Mouse (Mus musculus): ENCODE measurements at regions not wholly inside any gene's neighbourhood (a gene's known extent, or its start where the extent isn't known, plus 50 kb on each side); places are given as distances from the start of the nearest gene placed in this dataset.

DNA sequence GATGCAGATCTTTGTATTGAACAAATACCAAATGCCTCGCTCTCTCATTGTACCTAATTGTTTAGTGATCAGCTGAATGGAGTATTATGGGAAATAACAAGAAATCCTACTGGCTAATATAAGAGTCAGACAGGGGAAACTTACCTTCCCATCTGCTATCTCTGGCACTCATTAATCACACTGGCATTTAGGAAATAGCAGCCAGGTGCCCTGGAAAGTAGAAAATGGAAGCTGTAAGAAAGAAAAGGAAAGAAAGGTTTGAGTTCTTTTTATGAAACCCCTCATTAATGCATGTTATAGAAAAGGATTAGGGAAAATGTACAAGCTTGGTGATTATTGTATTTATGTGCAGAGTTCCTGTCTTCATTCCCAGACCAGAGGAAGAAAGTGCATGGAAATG is 126.5 kb upstream of the Gap43 start:
- Histone ChIP-seq H3K9ac (ENCODE audit: low read length) (no peak overlapping the region), H3K4me1 (ENCODE audit: control insufficient read depth, insufficient read depth, low read length) (peaks cover 3% of the 10 kb centered on the region; the same call in 1 of the 2 replicates), H3K9me3 (ENCODE audit: control insufficient read depth, low read length) (no peaks in the 10 kb centered on the region), H3K27me3 (ENCODE audit: control insufficient read depth, insufficient read depth, low read length) (no peaks in the 10 kb centered on the region), H3K27ac (ENCODE audit: low read depth, low read length) (no peak overlapping the region), H3K4me3 (ENCODE audit: low read depth, low read length) (no peak overlapping the region), H3K36me3 (ENCODE audit: control insufficient read depth, insufficient read depth, low read length) (no peaks in the 10 kb centered on the region), H3K4me2 (no peak overlapping the region)
- DNase-seq (ENCODE audit: low spot score, missing footprints), result peak; percentile 74
- 52% methylated on average over 1 of the region's 1 CpGs for WGBS
- ATAC-seq (ENCODE audit: low FRiP score), result no peak

DNA sequence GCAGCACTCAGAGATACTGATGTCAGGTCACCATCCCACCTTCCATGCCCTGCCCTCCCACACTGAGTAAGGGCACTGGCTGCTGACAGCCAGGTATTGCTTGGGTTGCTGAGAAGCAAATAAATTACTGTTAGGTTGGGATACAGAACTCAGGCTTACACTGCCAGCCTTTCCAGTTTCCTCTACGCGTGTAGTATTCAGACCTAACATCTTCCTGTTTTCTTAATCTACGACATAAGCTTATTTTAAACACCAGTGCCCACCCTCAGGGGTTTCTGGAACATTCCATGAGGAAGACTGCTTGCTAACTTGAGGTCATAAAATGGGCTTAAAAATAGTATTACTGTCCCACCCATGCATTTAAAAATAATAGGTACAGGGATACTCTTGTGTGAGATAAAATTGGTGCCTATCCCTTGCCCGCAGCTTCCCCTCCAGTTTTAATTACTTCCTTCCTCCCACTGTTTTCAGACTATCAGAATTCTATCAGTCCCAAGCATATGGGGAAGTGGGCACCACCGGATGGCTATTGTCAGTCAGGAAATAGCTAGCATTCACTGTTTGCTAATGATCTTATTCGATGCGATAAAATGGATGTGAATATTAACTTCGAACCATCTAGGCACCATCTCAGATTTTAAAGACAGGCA is 116.0 kb upstream of the Gap43 start:
- no peak for DNase-seq (ENCODE audit: low spot score, missing footprints)
- no peak for ATAC-seq (ENCODE audit: low FRiP score)
- 94% methylated on average over 8 of the region's 8 CpGs for WGBS

DNA sequence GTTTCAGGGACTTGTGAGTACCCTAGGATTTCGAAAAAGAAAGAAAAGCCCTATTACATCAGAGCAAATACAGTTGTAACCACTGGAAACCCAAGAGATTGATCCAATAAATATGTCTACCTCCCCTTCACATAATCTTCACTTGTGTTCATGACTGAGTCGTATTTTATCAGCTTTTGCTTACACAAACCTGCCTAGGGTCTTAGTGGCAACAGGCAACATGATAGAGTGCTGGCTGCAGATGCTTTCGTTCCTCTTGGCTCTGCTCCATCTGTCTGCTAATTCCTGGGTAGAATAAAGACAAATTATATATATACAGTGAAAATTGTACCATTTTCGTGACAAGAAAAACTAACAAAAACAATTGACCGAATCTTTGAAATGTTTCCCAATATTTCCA is 112.9 kb upstream of the Gap43 start:
- Histone ChIP-seq H3K4me3 (ENCODE audit: low read depth, low read length) (no peak overlapping the region), H3K27ac (ENCODE audit: low read depth, low read length) (no peak overlapping the region), H3K4me1 (ENCODE audit: control insufficient read depth, insufficient read depth, low read length) (no peaks in the 10 kb centered on the region), H3K9me3 (ENCODE audit: control insufficient read depth, low read length) (peaks cover 4% of the 10 kb centered on the region; the same call in 1 of the 2 replicates), H3K36me3 (ENCODE audit: control insufficient read depth, insufficient read depth, low read length) (no peaks in the 10 kb centered on the region), H3K9ac (ENCODE audit: low read length) (no peak overlapping the region), H3K4me2 (no peak overlapping the region), H3K27me3 (ENCODE audit: control insufficient read depth, insufficient read depth, low read length) (no peaks in the 10 kb centered on the region)
- DNase-seq (ENCODE audit: low spot score, missing footprints) (peak; percentile 79), ATAC-seq (ENCODE audit: low FRiP score) (no peak)
- 72% methylated on average over 5 of the region's 5 CpGs for WGBS

More for the DNA sequence above, 116.0 kb upstream of the Gap43 start:
- no peak overlapping the region for H3K9ac ChIP-seq (ENCODE audit: low read length)
- no peak overlapping the region for H3K27ac ChIP-seq (ENCODE audit: low read depth, low read length)
- H3K9me3 ChIP-seq (ENCODE audit: control insufficient read depth, low read length), result no peaks in the 10 kb centered on the region
- H3K36me3 ChIP-seq (ENCODE audit: control insufficient read depth, insufficient read depth, low read length), result no peaks in the 10 kb centered on the region
- H3K4me1 ChIP-seq (ENCODE audit: control insufficient read depth, insufficient read depth, low read length), result no peaks in the 10 kb centered on the region
- no peaks in the 10 kb centered on the region for H3K27me3 ChIP-seq (ENCODE audit: control insufficient read depth, insufficient read depth, low read length)
- no peak overlapping the region for H3K4me3 ChIP-seq (ENCODE audit: low read depth, low read length)
- no peak overlapping the region for H3K4me2 ChIP-seq

DNA sequence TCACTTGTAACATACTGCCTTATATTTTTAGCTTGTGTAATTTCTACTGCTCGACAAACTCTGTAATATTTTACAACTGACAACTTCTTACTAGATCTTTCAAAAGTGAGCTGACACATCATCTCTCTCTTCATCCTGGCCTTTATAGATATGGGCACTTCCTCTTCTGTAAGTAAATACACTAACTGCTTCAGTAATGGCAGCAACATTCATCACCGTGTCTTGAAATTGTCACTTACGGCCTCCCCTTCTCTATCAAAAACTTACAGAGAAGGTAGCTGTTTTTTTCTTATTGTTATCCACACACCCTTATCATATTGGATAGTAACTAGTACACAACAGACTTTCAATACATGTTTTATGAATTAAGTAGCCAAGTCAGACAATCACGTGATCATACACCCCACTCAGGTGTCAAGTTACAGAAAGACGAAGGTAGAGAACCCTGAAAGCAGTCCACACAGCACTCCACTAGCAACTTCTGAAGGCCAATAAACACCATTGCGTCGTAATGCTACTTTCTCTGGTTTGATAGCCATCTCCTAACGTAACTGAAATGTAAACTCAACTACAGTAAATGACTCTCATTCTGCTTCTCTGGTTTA is 109.5 kb upstream of the Gap43 start:
- H3K4me1 ChIP-seq (ENCODE audit: control insufficient read depth, insufficient read depth, low read length), result peaks cover 3% of the 10 kb centered on the region; the same call in 1 of the 2 replicates
- H3K9ac ChIP-seq (ENCODE audit: low read length), result no peak overlapping the region
- H3K27me3 ChIP-seq (ENCODE audit: control insufficient read depth, insufficient read depth, low read length), result no peaks in the 10 kb centered on the region
- ATAC-seq (ENCODE audit: low FRiP score) (no peak), DNase-seq (ENCODE audit: low spot score, missing footprints) (no peak)
- peaks cover 4% of the 10 kb centered on the region; the same call in 1 of the 2 replicates for H3K9me3 ChIP-seq (ENCODE audit: control insufficient read depth, low read length)
- no peak overlapping the region for H3K4me3 ChIP-seq (ENCODE audit: low read depth, low read length)
- WGBS, result 91% methylated on average over 8 of the region's 8 CpGs
- no peak overlapping the region for H3K4me2 ChIP-seq
- no peak overlapping the region for H3K27ac ChIP-seq (ENCODE audit: low read depth, low read length)
- H3K36me3 ChIP-seq (ENCODE audit: control insufficient read depth, insufficient read depth, low read length), result no peaks in the 10 kb centered on the region

DNA sequence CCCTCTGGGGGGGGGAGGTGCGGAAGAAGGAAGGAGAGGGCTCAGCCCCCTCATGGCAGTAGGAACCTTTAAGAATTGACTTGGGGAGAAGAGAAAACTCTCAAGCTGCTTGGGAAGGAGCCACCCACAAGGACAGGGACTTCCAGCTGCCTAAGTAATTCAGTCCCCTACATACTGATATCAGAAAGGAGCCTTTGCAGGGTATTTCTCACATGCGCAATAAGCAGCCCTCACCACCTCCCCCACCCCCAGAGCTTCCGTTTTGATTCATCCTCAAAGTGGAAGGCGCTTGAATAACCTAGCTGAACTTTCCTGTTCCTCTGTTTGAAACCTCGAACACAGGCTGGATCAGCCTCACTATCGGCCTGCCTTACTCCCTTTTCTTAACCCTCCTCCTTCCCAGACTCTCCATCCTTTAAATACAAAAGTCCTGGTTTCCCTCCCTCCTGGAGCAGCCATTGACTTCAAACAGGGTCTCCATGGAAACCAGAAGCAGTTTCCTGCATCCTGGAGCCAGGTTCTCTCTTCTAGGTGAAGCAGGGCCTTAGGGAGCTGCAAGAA is 104.5 kb upstream of the Gap43 start:
- Histone ChIP-seq H3K4me3 (ENCODE audit: low read depth, low read length) (no peak overlapping the region), H3K4me2 (peak overlapping the region; percentile 36), H3K27me3 (ENCODE audit: control insufficient read depth, insufficient read depth, low read length) (no peaks in the 10 kb centered on the region), H3K4me1 (ENCODE audit: control insufficient read depth, insufficient read depth, low read length) (peaks cover 11% of the 10 kb centered on the region; the same call in 1 of the 2 replicates), H3K36me3 (ENCODE audit: control insufficient read depth, insufficient read depth, low read length) (no peaks in the 10 kb centered on the region), H3K27ac (ENCODE audit: low read depth, low read length) (peak overlapping the region; percentile 81), H3K9ac (ENCODE audit: low read length) (peak overlapping the region; percentile 31; the same call in 1 of the 2 replicates), H3K9me3 (ENCODE audit: control insufficient read depth, low read length) (peaks cover 4% of the 10 kb centered on the region; the same call in 1 of the 2 replicates)
- 7% methylated on average over 6 of the region's 6 CpGs for WGBS
- peak; percentile 95 for DNase-seq (ENCODE audit: low spot score, missing footprints)
- peak; percentile 76 for ATAC-seq (ENCODE audit: low FRiP score)

DNA sequence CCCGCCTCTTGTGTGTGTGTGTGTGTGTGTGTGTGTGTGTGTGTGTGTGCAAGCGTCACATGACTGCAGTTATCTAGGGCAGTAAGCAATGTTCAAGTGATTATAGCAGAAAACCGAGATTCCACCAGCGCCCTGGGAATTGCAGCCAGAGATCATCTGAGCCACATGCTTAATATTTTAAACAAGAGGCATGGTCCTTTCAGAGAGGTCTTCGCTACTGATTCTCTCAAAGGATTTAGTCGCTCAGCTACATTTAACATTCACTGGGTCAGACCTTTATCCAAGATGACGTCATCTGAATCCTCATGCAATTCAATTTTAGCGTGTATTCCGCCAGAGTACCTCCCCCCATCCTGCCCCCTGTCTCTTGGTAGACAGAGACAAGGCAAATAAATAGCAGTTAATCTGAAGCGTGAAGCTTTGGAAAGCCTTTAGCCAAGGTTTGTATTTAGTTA is 104.0 kb upstream of the Gap43 start:
- WGBS, result 28% methylated on average over 10 of the region's 10 CpGs
- DNase-seq (ENCODE audit: low spot score, missing footprints) (no peak), ATAC-seq (ENCODE audit: low FRiP score) (peak; percentile 87)
- Histone ChIP-seq H3K9ac (ENCODE audit: low read length) (peak overlapping the region; percentile 31; the same call in 1 of the 2 replicates), H3K9me3 (ENCODE audit: control insufficient read depth, low read length) (peaks cover 4% of the 10 kb centered on the region; the same call in 1 of the 2 replicates), H3K4me2 (peak overlapping the region; percentile 36), H3K27me3 (ENCODE audit: control insufficient read depth, insufficient read depth, low read length) (no peaks in the 10 kb centered on the region), H3K27ac (ENCODE audit: low read depth, low read length) (peak overlapping the region; percentile 81), H3K4me1 (ENCODE audit: control insufficient read depth, insufficient read depth, low read length) (peaks cover 11% of the 10 kb centered on the region; the same call in 1 of the 2 replicates), H3K36me3 (ENCODE audit: control insufficient read depth, insufficient read depth, low read length) (no peaks in the 10 kb centered on the region), H3K4me3 (ENCODE audit: low read depth, low read length) (no peak overlapping the region)

DNA sequence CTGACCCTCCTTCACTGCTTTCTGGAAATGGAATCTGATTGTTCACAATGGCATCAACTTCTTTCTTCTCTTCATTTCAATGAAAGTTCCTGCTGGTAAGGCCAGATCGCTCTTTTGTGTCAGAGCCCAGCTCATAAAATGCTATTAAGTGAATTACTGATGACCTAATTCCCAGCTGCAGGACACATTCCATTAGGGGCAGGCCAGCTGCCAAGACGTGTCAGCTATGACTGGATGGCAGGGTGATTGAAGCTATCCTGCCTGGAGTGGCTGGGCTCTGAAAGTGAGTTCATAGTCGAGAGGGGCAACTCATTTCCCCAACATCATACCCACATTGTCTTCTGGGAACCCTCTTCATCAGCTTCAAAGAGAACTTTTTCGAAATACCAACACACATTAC is 100.4 kb upstream of the Gap43 start:
- H3K4me1 ChIP-seq (ENCODE audit: control insufficient read depth, insufficient read depth, low read length), result peaks cover 11% of the 10 kb centered on the region; the same call in 1 of the 2 replicates
- no peak overlapping the region for H3K4me3 ChIP-seq (ENCODE audit: low read depth, low read length)
- 43% methylated on average over 4 of the region's 4 CpGs for WGBS
- H3K4me2 ChIP-seq, result no peak overlapping the region
- H3K36me3 ChIP-seq (ENCODE audit: control insufficient read depth, insufficient read depth, low read length), result no peaks in the 10 kb centered on the region
- H3K27ac ChIP-seq (ENCODE audit: low read depth, low read length), result no peak overlapping the region
- H3K9me3 ChIP-seq (ENCODE audit: control insufficient read depth, low read length), result no peaks in the 10 kb centered on the region
- DNase-seq (ENCODE audit: low spot score, missing footprints) (no peak), ATAC-seq (ENCODE audit: low FRiP score) (no peak)
- H3K27me3 ChIP-seq (ENCODE audit: control insufficient read depth, insufficient read depth, low read length), result no peaks in the 10 kb centered on the region
- H3K9ac ChIP-seq (ENCODE audit: low read length), result no peak overlapping the region

DNA sequence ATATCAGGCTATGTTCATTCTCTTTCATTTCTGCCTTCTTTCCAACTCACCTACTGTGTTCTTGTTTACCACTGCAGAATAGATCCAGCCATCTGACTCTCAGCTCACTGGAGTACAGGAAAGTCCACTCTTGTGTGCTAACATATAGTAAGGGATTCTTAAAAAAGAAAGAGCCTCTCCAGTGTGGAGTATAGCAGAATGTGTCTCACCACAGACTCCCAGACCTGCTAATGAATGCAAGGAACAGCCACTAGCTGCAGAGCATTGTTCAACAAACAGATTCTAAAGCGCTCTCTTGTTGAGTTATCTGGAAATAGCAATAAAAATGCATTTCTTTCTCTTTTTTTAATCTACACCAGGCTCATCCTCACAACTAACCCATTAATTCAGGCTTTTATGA is 91.1 kb upstream of the Gap43 start:
- Histone ChIP-seq H3K9ac (ENCODE audit: low read length) (no peak overlapping the region), H3K27ac (ENCODE audit: low read depth, low read length) (no peak overlapping the region), H3K4me1 (ENCODE audit: control insufficient read depth, insufficient read depth, low read length) (no peaks in the 10 kb centered on the region), H3K4me2 (no peak overlapping the region), H3K27me3 (ENCODE audit: control insufficient read depth, insufficient read depth, low read length) (no peaks in the 10 kb centered on the region), H3K9me3 (ENCODE audit: control insufficient read depth, low read length) (no peaks in the 10 kb centered on the region), H3K4me3 (ENCODE audit: low read depth, low read length) (no peak overlapping the region), H3K36me3 (ENCODE audit: control insufficient read depth, insufficient read depth, low read length) (no peaks in the 10 kb centered on the region)
- no peak for DNase-seq (ENCODE audit: low spot score, missing footprints)
- ATAC-seq (ENCODE audit: low FRiP score), result no peak
- WGBS, result 94% methylated on average over 1 of the region's 1 CpGs

DNA sequence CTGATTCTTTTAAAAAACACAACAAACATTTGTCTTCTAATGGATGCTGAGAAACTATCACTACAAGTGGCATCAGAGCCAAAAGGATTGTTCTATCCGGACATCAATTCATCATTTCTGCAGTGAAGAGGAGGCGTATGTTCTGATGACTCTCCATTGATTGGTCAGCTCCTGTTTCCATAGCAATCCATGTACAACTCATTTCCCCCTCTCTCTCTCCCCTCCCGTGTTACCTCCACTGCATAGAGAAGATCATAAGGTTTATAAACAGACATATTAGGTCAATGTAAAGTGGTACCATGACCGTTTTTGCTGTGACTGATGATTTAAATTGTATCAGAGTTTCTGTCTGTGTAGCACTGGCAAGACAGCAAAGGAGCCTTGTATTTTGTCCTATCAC is 76.2 kb upstream of the Gap43 start:
- Histone ChIP-seq H3K9ac (ENCODE audit: low read length) (no peak overlapping the region), H3K36me3 (ENCODE audit: control insufficient read depth, insufficient read depth, low read length) (no peaks in the 10 kb centered on the region), H3K4me1 (ENCODE audit: control insufficient read depth, insufficient read depth, low read length) (peaks cover 11% of the 10 kb centered on the region; the same call in 1 of the 2 replicates), H3K4me3 (ENCODE audit: low read depth, low read length) (no peak overlapping the region), H3K27me3 (ENCODE audit: control insufficient read depth, insufficient read depth, low read length) (no peaks in the 10 kb centered on the region), H3K9me3 (ENCODE audit: control insufficient read depth, low read length) (no peaks in the 10 kb centered on the region), H3K4me2 (no peak overlapping the region), H3K27ac (ENCODE audit: low read depth, low read length) (no peak overlapping the region)
- DNase-seq (ENCODE audit: low spot score, missing footprints) (no peak), ATAC-seq (ENCODE audit: low FRiP score) (no peak)
- 86% methylated on average over 4 of the region's 4 CpGs for WGBS

Measured in midbrain, embryonic 11.5 days (tissue).